Mouse (Mus musculus) ovary, postnatal 10 days (tissue): Measurements from ENCODE around the gene Efl1.

Experiments
- DNase-seq: peaks from one replicate; pipeline ENCODE4 v3.0.0; 2022; ENCODE audit warnings: low spot score

Efl1 gene

GRCm38 (mm10) chr7:82812186-82813155 is 164.1 kb downstream of the Efl1 start:
- DNase-seq: no peak

GRCm38 (mm10) chr7:82819541-82819940 is 171.1 kb downstream of the Efl1 start:
- DNase-seq: no peak

GRCm38 (mm10) chr7:82820661-82821060 is 172.2 kb downstream of the Efl1 start:
- no peak for DNase-seq

DNA sequence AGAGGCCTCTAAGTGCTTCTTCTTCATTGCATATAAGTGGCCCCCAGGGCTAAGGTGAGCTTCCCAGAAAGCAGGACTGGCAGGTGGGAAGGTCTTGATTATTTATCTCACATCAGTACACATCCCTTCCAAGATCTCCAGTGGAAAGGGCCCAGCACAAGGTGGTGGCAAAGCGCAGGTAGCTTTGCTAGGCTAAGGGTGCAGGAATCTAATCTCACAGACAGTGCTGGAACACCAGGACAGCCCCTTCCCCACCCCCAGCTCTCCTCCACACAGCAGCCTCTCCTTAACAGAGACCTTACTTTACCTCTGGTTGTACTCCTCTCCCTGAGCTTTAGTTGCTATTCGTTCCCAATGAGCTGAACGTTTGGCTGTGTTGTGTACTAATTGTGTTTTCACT is 173.1 kb downstream of the Efl1 start:
- DNase-seq: no peak

GRCm38 (mm10) chr7:82822528-82822927 is 174.1 kb downstream of the Efl1 start:
- DNase-seq: no peak
